Mouse (Mus musculus): ENCODE data around the gene Ttc32.
A peak's percentile ranks its signal among the peaks of the same experiment; 100 is the strongest.
"Not testable (repeated sequence)": the region's sequence is repeated elsewhere in the genome, so short reads cannot be mapped to it uniquely, and the experiment has no call there.

The Ttc32 gene

DNA sequence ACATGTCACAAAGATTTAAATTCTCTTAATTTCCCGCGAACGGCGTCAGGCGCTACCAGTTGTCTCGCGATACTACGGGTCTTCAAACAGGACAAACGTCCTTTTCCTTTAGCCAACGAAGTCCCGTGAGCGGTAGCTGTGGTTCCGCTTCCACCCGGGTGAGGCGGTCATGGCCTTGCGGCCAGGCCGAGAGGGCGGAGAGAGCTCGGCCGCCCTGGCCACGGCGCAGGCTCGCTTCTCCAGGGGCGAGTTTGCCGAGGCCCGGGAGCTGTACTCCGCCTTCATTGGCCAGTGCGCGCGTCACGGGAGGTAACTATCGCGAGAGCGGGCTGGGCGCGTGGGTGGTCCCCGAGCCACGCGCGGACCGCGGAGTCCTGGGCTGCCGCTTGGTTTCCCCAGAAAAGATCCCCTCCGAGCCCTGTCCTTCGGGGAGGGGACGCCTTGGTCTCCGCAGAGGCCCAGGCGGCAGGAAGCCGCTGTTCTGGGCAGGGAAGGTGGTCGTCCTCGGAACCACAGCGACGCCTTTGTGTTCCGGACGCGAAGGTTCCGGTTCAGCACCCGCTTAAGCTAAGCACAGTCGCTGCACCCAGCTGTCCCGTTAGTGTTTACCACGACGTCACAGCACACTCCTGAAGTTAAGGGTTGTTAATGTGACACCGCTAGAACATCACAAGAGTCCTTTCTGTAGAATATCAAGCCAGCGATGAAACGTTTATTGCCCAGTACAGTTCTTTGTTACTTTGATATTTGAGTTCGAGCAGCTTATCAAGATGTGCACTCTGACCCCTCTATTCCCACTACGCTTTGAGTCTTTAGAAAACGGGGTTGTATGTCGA lies at the start of gene Ttc32:
TSS of gene Ttc32 (plus strand) at position 110 of the 836 bp plus-strand sequence.
- peak; percentile 94 for DNase-seq (ENCODE audit: low spot score)

DNA sequence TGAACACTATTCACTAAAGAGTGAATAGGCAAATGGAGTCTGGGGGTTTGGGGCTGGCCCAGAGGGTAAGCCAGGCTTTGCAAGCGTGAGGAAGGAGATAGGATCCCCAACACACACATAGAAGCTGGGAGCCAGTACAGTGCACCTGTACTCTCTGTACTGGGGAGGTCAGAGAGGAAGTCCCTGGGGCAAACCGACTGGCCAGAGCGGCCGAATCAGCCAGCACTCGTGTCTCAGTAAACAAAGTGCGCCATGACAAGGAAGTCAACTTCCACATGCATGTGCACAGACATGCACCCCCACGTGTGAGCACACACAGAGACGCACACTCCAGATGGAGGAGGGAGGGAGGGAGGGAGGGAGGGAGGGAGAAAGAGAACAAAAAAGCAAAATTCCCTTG lies 36.6 kb upstream of the Ttc32 start:
- DNase-seq (ENCODE audit: low spot score) = no peak

DNA sequence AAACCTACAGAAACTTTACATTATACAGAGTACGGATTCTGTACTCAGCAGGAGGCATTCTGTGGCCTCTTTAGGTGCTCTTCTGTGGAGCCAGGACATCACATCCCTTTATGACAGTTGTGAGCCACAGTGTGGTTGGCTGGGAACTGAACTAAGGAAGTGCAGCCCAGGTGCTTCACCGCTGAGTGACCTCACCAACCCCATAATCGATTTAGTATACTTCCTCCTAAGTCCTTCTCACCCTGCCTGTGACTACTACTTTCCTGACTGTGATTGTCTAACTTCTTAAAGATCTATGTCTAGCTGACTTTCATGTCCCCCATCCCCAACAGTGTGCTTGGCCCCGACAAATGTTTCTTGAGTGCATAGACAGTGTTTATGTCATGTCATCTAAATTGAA lies 31.5 kb upstream of the Ttc32 start:
- DNase-seq (ENCODE audit: low spot score) = no peak

DNA sequence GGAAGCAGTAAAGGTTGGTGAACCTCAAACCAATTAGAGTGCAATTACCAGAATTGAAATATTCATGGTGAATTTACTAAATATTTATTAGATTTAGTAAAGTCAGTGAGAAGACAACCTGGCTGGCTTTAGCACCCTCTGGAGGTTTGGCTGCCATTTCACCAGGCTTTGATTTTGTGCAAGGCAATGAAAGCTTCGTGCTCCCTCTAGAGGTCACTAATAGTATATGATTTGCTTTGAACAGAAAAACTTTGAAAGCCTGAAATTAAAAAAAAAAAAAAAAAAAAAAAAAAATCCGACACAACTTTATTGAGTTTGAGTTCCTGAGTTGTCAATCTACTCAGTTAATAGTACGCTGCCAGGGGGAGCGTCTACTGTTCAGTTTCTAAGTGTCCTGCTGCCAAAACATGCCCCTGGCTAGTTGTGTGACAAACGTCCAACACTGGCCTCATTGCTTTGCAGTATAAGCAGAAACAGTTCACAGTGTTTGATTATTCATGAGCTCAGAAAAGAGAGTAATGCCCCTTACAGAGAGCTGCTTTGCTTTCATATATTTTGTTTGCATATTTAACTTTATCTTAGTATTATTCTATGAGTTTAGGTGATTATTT lies 27.7 kb upstream of the Ttc32 start:
- peak; percentile 40 for DNase-seq (ENCODE audit: low spot score)

DNA sequence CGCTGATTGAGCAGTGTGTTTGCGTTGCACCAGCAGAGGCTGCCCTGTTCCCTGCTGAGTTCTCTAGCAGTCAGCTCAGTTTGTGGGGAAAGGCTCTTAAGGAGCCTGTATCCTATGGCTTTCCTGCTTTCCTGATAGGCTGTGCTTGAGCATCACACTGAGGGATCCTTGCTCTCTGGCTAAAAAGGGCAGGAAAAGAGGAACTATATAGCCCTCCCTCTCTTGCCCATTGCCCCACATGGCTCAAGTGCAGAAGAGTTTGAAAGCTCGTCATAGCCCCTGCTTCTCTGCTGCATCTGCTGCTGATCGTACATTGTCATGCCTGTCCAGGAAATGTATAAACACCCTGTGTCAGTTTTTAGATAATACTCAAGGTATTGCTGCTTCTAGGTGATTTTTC lies 22.7 kb upstream of the Ttc32 start:
- DNase-seq (ENCODE audit: low spot score) = no peak

DNA sequence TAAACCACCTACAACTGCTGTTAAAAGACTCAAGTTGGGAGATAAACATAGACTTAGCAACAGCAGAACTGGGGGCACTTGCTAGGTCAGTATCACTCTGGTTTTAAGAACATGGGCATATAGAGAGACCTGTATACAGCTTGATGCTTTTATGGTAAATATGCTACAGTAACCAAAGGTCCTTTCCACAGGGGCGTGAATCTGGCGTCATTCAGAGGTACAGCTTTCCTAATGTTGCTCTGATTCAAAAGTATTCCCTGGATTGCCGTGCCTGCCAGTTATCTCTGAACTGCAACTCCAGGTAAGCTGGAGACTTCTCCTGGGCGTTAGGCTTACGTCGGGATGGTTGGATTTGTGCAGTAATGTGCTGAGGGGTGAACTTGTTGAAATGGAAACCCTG lies 22.0 kb upstream of the Ttc32 start:
- DNase-seq (ENCODE audit: low spot score) = no peak

DNA sequence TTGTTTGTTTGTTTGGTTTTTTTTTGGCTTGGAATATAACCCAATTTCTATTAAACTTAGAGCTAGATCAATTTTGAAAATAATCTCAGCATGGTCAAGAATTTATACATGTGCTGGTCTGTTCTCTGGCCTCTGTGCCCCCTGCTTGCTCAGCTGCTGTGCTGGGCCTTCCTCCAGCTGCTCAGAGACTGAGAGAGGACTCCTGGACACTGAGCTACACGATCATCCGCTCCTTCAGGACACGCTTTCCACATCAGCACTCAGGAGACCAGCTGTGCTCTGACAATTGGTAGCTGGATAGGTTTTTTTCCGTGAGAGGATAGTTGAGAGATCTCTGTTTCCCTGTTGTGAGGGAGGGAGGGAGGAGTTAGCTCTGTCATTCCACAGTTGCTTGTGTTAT lies 19.5 kb upstream of the Ttc32 start:
- DNase-seq (ENCODE audit: low spot score) = no peak

DNA sequence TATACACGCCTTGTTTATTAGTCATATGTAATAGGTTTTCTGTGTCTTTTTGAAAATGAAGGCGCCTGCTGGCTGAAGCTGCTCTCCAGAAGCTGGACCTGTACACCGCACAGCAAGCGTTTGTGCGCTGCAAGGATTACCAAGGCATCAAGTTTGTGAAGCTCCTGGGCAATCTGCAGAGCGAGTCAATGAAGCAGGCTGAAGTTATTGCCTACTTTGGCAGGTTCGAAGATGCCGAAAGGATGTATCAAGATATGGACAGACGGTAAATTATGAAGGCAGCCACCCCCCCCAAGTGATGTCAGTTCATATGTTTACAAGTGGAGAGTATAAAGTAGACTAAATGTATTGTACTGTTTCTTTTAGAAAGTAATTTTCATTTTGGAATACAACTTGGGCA lies 13.4 kb upstream of the Ttc32 start:
- DNase-seq (ENCODE audit: low spot score) = no peak

DNA sequence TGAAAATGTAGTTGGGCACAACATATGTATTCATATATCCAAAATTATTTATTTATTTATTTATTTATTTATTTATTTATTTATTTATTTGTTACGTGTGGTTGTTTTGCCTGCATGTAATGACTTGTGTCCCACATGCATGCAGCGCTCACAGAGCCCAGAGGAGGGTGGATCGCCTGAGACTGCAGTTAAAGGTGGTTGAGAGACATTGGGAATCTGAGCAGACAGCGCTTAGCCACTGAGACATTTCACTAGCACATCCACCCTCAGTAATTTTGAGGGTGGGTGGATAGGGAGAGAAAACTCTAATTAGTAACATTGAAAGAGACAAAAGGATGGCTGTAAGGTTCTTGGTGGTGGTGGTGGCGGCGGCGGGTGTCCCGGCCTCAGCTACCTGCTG lies 9.4 kb upstream of the Ttc32 start:
- DNase-seq (ENCODE audit: low spot score) = no peak

DNA sequence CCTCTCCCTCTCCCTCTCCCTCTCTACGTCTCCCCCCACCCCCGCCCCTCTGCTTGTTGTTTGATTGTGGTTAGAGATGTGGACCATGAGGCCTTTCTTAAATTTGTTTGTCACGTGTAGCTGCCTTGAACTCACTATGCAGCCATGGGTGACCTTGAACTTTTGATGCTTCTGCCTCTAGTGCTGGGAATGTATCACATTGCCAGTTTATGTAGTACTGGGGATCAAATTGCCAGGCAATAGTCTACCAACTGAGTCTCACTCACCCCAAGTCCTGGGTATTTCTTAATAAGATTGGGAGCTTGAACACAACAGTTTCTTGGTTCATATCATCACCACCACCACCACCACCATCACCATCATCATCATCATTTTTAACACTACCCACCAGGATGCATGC lies 8.8 kb upstream of the Ttc32 start:
- no peak for DNase-seq (ENCODE audit: low spot score)

DNA sequence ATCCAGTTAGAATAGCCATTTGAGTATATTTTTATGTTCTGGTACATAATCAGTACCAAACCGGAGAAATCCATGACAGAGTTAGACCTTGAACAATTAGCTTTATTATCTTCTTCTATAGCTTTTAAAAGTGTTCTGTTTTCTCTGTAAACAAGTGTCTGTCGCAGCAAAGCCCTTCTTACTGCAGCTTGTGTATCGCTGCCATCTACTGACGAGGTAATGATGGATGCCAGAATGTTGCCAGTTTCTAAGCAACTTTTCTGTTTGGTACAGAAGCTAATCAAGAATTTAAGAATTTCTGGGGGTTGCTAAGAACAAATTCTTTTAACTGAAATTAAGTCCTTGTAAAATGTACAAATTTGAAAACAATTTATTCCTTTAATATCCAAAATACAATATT lies 6.8 kb upstream of the Ttc32 start:
- DNase-seq (ENCODE audit: low spot score) = no peak

DNA sequence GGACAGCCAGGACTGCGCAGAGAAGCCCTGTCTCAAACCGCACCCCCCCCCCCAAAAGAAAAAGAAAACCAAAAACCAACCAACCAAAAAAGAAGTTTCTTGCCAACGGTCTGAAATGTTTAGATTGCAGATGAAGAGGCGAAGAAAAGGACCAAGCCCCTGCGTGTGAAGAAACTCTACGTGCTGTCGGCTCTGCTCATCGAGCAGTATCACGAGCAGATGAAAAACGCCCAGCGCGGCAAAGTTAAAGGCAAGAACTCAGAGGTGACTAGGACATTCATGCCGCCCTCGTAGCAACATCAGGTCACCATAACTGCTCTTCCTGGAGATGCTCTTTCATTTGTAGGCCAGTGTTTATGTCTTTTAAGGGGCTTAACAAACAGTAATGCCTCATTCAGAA lies 5.7 kb upstream of the Ttc32 start:
- no peak for DNase-seq (ENCODE audit: low spot score)

DNA sequence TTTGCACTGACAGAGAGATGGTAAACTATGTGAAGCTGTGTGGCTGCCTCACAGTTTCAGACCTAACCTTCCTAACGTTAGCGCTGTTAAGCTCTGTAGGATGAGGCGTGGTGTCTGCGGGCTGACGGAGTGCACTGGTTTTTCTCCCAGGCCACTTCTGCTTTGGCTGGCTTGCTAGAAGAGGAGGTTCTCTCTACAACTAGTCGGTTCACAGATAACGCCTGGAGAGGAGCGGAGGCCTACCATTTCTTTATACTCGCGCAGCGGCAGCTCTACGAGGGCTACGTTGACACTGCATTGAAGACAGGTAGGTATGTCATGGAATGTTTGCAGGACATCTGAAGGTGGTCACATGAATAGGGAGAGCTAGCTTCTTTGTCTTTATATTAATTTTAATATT lies 5.1 kb upstream of the Ttc32 start:
- DNase-seq (ENCODE audit: low spot score) = no peak

DNA sequence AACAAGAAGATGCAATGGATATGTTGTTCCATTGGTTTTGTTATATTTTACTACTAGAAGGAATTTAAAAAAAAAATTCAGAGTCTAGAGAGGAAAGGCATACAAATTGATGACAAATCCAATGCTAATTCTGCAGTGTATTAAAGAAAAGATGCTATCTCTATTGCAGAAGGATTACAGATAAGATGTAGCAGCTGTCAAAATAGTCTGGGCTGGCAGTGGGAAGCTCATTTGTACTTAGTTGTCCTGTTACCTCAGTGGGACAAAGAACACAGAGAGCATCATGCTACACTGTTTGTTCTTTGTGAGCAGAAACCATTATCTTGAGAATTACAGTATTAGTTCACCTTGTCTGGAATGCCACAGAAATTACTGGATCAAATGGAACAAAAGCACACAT lies 3.0 kb upstream of the Ttc32 start:
- DNase-seq (ENCODE audit: low spot score) = no peak

DNA sequence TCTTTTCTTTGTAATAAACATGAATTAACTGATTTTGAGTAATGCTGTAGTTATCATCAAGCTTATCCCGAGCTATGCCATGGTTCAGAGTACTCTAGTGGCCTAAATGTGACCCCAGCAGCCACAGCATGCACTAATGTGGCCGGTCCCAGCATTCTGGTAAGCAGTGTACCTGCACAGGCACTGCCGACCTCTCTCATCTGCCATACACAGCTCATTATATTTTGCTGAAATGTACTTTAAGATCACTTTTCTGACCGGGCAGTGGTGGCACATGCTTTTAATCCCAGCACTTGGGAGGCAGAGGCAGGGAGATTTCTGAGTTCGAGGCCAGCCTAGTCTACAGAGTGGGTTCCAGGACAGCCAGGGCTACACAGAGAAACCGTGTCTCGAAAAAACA lies 981 bp upstream of the Ttc32 start:
- not testable (repeated sequence) for DNase-seq (ENCODE audit: low spot score)

DNA sequence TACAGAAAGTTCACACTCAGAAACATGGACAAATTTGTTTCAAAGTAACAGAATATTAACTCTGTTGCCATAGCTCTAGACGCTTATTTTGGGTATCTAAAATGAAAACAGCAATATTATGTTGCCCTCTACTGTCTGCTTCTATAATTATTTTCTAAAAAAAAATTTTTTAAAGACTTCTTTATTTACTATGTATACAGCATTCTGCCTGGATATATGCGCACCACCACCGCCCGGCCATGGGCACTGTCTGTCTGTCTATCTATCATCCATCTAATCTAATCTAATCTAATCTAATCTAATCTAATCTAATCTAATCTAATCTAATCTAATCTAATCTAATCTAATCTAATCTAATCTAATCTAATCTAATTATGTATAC lies 300 bp upstream of the Ttc32 start:
- DNase-seq (ENCODE audit: low spot score) = no peak

DNA sequence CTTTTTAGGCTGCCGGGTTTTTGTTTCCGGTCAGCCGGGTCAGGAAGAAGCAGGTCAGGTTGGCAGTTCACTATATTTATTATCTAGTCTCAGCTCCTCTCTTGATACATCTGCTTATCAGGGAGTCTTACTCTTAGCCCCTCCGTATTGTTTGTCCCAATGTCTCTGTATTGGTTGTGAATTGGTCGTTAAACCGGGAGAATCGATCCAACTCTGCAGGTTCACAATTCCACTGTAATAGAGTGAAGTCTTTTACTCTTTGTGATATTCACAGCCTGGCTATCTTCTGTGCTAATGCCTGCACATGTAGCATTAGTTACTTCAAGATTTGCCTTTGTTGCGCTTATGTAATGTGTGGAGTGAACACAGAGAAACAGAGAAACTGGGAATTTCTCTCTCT lies 1.4 kb downstream of the Ttc32 start:
- no peak for DNase-seq (ENCODE audit: low spot score)

DNA sequence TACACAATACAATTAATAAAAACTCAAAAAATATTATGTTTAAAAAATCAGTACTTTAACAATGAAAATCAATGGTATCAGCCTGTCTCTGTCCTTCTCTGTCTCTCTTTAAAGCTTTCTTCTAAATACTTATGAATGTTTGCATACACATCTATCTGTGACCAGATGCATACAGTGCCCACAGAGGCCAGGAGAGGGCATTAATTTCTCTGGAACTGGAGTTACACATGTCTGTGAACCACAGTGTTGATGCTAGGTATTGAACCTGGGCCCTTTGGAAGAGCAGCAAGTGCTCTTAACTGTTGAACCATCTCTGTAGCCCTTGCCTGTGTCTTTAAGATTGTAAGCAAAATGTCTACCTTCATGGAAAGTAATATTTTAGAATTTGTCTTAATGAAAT lies 3.3 kb downstream of the Ttc32 start:
- no peak for DNase-seq (ENCODE audit: low spot score)

DNA sequence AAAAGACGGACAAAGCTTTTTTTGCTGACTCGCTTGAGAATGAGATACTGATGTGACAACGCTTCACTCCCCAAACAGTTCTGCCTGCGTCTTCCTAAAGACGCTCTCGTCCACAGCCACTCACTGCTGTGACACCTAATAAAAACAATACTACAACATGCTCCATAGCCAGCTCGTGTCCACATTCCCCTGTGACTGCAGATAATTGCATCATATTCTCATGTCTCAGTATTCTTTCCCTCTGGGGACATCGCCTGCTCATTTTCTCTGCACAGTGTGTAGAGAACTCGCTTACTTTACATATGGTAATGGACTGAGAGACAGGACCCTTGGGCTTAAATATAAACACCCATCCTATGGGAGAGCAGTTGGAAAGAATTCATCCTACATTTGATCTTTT lies 6.6 kb downstream of the Ttc32 start:
- DNase-seq (ENCODE audit: low spot score) = no peak

DNA sequence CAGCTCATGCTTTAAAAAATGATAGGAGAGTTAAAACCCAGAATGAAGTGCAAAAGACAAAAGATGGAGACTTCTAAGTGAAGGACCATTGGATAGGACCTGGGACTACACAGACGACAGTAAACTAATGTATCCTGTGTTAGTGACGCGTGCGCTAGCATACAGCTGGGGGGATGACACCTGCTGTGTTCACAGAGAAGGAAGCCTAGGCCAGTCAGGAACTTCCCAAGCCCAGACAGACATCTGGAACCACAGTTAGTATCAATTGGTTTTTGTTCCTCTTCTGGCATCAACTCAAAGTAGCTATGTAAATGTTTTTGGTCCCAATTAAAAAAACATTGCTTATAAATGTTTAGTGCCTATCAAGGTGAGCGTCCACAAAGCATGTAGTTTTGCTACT lies 10.4 kb downstream of the Ttc32 start:
- DNase-seq (ENCODE audit: low spot score) = no peak

DNA sequence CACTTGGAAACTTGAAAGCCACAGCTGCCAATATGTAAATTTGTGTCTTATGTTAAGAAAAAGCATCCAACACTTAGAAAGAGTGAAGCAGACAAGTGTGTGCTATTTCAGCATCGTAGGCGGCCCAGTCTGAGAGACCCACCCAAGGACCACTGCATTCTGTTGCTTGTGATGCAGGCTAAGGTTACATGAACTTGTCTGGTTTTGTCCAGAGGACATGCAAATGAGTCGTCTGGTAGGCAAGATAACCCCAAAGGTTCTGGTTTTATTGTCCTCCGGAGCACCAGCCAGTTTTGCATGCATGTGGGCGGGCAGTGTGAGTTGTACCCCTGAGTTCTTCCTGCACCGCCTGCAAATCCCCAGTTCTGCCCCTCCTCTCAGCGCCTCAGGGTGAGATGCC lies 10.9 kb downstream of the Ttc32 start:
- no peak for DNase-seq (ENCODE audit: low spot score)

DNA sequence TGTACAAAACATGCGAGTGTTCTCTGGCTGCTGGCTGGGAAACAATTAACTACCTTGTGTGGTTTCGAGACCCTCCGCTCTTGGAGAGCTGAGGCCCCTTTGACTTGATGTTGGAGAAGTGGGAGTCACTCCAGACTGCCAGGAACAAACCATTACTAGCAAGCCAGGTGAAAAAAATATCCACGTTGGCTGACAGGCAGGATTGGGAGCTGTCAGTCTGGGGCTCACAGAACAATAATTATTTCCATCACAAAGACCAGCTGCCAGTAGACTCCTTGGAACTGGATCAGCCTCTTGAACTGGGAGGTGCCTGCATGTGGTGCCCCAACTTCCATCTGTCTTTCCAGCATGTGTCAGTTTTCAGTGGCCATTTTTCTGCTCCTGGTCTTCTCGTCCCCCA lies 12.5 kb downstream of the Ttc32 start:
- DNase-seq (ENCODE audit: low spot score) = no peak

DNA sequence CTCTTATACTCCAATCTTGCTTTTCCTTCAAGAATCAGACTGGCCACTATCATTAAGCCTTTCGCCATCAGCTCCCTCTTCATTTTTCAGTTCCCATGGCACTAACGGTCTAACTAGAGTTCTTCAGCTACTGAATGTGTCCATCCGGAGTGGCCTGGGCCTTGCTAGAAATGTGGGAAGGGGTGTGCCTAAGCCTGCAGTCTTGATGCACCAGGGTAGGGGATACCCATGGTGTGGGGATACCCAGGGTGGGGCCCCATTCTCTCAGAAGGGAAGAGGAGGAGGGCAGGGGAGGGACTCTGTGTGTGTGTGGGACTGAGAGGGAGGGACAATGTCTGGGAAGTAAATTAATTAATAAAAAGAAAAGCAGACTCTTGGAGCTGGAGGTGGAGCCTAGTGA lies 13.0 kb downstream of the Ttc32 start:
- DNase-seq (ENCODE audit: low spot score) = no peak

DNA sequence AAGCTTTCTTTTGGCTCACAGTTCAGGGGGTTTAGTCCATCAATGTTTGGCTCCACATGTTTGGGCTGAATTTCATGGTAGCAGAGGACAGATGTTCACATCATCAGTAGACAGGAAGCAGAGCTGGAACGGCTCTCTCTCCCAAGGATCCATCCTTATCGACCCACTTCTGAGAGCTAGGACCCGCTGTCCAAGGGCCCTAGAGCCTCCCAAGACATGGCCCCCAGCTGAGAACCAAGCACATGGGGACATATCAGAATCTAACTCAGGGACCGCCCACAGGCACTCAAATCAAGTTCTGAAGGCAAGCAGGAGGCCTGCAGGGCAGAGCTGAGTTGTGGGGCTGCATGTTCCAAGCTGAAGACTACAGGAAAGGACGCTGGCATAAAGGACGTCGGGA lies 14.9 kb downstream of the Ttc32 start:
- no peak for DNase-seq (ENCODE audit: low spot score)
